Mouse (Mus musculus) lung, adult 10 weeks (tissue): Measurements from ENCODE around the gene Snx5. TPM values are rescaled to one million over a fixed set of nuclear protein-coding genes. Genes with fewer than 3 reads are reported as not detected.

Experiments used
- polyA plus RNA-seq: library from polyadenylated mRNA; stranded (reverse); fragments of 350-450 nt; fragmentation: Illumina TruSeq; extraction: RNeasy Lipid Tissue Mini Kit (QIAGEN cat#74804); gene quantifications from one replicate; pipeline ENCODE4 v1.2.3, GENCODE M21; 2014; ENCODE audit warnings: low read depth, low replicate concordance; ENCODE audit not compliant: insufficient read depth

Gene Snx5
- polyA plus RNA-seq: 68.9 TPM

DNA sequence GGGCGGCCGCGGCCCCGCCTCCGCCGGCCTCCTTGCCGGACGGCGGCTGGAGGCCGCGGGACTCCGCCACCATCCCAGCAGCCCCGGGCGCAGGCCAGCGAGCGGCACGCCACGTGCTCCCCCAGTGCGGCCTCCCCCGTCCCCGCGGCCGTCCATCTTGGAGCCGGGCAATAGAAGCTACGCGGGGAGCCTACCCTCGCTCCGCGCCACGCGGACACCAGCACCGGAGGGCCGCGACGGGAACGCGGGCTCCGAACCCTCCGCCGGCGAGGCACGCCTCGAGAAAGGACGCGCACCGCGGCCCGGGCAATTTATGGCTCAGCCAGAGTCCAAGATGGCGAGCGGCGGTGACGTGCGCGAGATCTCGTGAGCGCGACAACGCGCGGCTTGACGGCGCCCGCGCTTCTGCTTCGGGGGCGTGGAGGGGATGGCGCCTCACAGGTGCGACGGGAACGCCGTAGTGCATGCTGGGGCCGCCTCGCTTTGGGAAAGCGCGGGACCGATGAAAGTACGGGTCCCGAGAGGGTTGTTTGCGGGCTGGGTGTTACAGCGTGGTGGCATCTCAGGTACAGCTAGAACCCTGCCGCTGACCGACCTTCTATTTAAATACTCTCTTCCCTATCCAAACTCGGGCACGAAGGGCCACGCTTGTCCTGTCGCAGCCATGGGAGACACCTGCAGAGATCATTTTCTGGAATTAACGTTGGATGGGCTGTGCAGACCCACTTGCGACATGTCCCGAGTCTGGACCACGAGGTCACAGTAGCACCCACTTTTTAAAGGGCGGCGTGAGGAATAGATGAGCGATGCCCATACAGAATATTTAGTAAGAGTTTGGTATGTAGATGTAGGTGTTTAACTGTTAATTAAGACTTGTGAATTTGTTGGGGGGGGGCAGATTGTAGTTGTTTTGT is at the start of gene Snx5, which contains the start of gene Mgme1:
Gene Snx5, minus strand, starts transcription at position 400 of the 914 bp plus-strand sequence.
Gene Mgme1, plus strand, starts transcription at position 157 of the 914 bp plus-strand sequence.

Other genes starting within 250 kb of the Snx5 start
- not detected for gene Banf2, start 237.8 kb downstream of the Snx5 start, polyA plus RNA-seq
- gene Mgme1, start 243 bp downstream of the Snx5 start, polyA plus RNA-seq: 5.6 TPM
- gene Ovol2, start 61.2 kb upstream of the Snx5 start, polyA plus RNA-seq: 3.1 TPM
- 16.1 TPM for gene Kat14, start 98.1 kb upstream of the Snx5 start, polyA plus RNA-seq
- gene Pet117, start 98.1 kb upstream of the Snx5 start, polyA plus RNA-seq: not detected